Mouse (Mus musculus) E14TG2a.4 (cell line): ENCODE measurements at regions not wholly inside any gene's neighbourhood (a gene's known extent, or its start where the extent isn't known, plus 50 kb on each side); places are given as distances from the start of the nearest gene placed in this dataset.

Source experiments
- CTCF ChIP-seq: conservative IDR thresholded peaks from 2 replicates; pipeline ENCODE4 v1.5.1; 2014; ENCODE audit warnings: low read length
- NANOG ChIP-seq: IDR thresholded peaks from 2 replicates; pipeline ENCODE4 v1.6.1; 2014; ENCODE audit warnings: borderline replicate concordance, low read length, mixed read lengths
- POU5F1 ChIP-seq: IDR thresholded peaks from 2 replicates; pipeline ENCODE4 v1.6.1; 2014; ENCODE audit warnings: low read length, borderline replicate concordance

DNA sequence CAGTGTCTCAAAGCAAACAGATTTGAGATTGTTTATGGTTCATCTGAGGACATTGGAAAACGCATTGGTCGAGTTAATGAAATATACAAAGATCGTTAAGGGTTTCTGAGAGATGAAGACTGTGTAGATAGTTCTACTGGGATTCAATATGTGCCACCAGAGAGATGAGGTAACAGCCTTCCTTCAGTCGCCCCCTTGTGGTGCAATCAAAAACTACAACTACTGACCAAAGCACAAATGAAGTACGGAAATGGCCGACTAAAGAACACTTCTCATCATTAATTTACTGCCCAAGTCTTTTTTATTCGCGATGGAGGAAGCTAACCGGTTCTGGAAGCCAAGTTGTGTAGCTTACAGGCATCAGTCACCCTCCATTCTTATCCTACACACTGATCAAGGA, 1018.8 kb downstream of the Pcdh7 start:
- TF ChIP-seq CTCF = peak; percentile 68
- TF ChIP-seq NANOG = no peak
- TF ChIP-seq POU5F1 = no peak
